10 mouse cellular contexts compared by ENCODE assay signal in genomic region chr11:73039102-73039799, GRCm38 (mm10). TPM values are rescaled to one million over a fixed set of nuclear protein-coding genes. Genes with fewer than 3 reads are reported as not detected.
DNase-seq lines count a peak whose midpoint lies in the region; ATAC-seq and TF ChIP-seq lines count a peak whose summit lies in the region.
"Had no signal": no experiment of that assay in that cellular context is flagged by ENCODE, and none has a peak within 500 bp of the region (broad histone marks: within the 10 kb centered on the region; RNA-seq: fewer than 3 reads in every experiment).

No protein-coding gene starts in this region.

- H3K9me3 ChIP-seq in MEL (replicated peaks; ENCODE audit: insufficient read depth, low read length), result no peaks in the 10 kb centered on the region
- no peaks in the 10 kb centered on the region for H3K9me3 ChIP-seq in liver, postnatal 0 days (ENCODE audit: low read length)
- H3K9me3 ChIP-seq in neural tube, embryonic 15.5 days (replicated peaks), result no peaks in the 10 kb centered on the region
- H3K9me3 ChIP-seq: embryonic facial prominence, embryonic 15.5 days had no signal

- H3K36me3 ChIP-seq in MEL (ENCODE audit: control insufficient read depth in 1 of 2, insufficient read depth in 2 of 2, low read length in 2 of 2), result no peaks in the 10 kb centered on the region
- H3K36me3 ChIP-seq in liver, postnatal 0 days (replicated peaks; ENCODE audit: insufficient read depth, low read length), result no peaks in the 10 kb centered on the region
- peaks cover 44% of the 10 kb centered on the region for H3K36me3 ChIP-seq in neural tube, embryonic 15.5 days

- H3K4me2 ChIP-seq in liver, postnatal 0 days (ENCODE audit: low read depth, low read length), result no peak overlapping the region
- H3K4me2 ChIP-seq in neural tube, embryonic 15.5 days, result no peak overlapping the region
- H3K4me2 ChIP-seq: embryonic facial prominence, embryonic 15.5 days had no signal

- TF ChIP-seq CTCF in MEL (IDR thresholded peaks at IDR 0.05 in 2 of 3, conservative IDR thresholded peaks at IDR 0.05 in 1 of 3; ENCODE audit: control insufficient read depth in 1 of 3, insufficient read depth in 1 of 3, low read depth in 2 of 3, low read length in 3 of 3, poor library complexity in 1 of 3, severe bottlenecking in 1 of 3), result peak; percentile 55 to 77 (median 70)
- TF ChIP-seq CTCF in liver, postnatal 0 days (IDR thresholded peaks at IDR 0.05; ENCODE audit: low read depth), result peak; percentile 83

- no peak for TF ChIP-seq EP300 in MEL (IDR thresholded peaks at IDR 0.05; ENCODE audit: low read depth in 1 of 2, low read length in 2 of 2)
- TF ChIP-seq EP300 in liver, postnatal 0 days (IDR thresholded peaks at IDR 0.05; ENCODE audit: low read depth), result no peak

- peak; percentile 45 to 60 for DNase-seq in left cerebral cortex, adult 18-20 months (ENCODE audit: low spot score in 2 of 2)
- DNase-seq in left cerebral cortex, adult 11 months (ENCODE audit: low spot score), result no peak
- DNase-seq in MEL (ENCODE audit: low read depth, low spot score), result peak; percentile 65
- peak; percentile 76 to 83 for DNase-seq in cerebellum, postnatal 14 days
- peak; percentile 57 for DNase-seq in heart, postnatal 36 days
- DNase-seq in liver, postnatal 0 days, result peak; percentile 61
- DNase-seq in frontal cortex, postnatal 25 days (ENCODE audit: low spot score in 2 of 2), result no peak

- no peaks in the 10 kb centered on the region for H3K27me3 ChIP-seq in MEL (ENCODE audit: control insufficient read depth in 1 of 2, insufficient read depth in 2 of 2, low read length in 2 of 2)
- H3K27me3 ChIP-seq in liver, postnatal 0 days (ENCODE audit: insufficient read depth, low read length), result no peaks in the 10 kb centered on the region
- no peaks in the 10 kb centered on the region for H3K27me3 ChIP-seq in neural tube, embryonic 15.5 days (replicated peaks)
- H3K27me3 ChIP-seq: embryonic facial prominence, embryonic 15.5 days had no signal

- H3K4me3 ChIP-seq in MEL (ENCODE audit: control insufficient read depth in 1 of 2, insufficient read depth in 1 of 2, low read depth in 2 of 2, low read length in 2 of 2), result no peak overlapping the region
- no peak overlapping the region for H3K4me3 ChIP-seq in liver, postnatal 0 days (ENCODE audit: low read depth, low read length)
- H3K4me3 ChIP-seq in neural tube, embryonic 15.5 days (replicated peaks), result no peak overlapping the region
- H3K4me3 ChIP-seq: embryonic facial prominence, embryonic 15.5 days had no signal

- 59% methylated on average over 9 of the region's 9 CpGs for WGBS in liver, postnatal 0 days (ENCODE audit: insufficient replicate concordance)
- WGBS in neural tube, embryonic 15.5 days, result 61% methylated on average over 9 of the region's 9 CpGs

- no peak for TF ChIP-seq POLR2A in MEL (IDR thresholded peaks at IDR 0.05; ENCODE audit: control insufficient read depth in 1 of 2, insufficient read depth in 1 of 2, low read depth in 1 of 2, low read length in 2 of 2, poor library complexity in 1 of 2)

- peak; percentile 73 for TF ChIP-seq RAD21 in MEL (IDR thresholded peaks at IDR 0.05; ENCODE audit: low read depth, low read length)

- intact Hi-C loops in heart, postnatal 36 days (cut with DNase I), result loop anchor here (1.0 to 2.0 kb wide), 2 partner anchors 33 to 114 kb away; no protein-coding TSS in a partner anchor

- H3K4me1 ChIP-seq in MEL (ENCODE audit: control insufficient read depth in 1 of 2, insufficient read depth in 2 of 2, low read length in 2 of 2), result no peaks in the 10 kb centered on the region
- H3K4me1 ChIP-seq in liver, postnatal 0 days (ENCODE audit: insufficient read depth), result no peaks in the 10 kb centered on the region
- no peaks in the 10 kb centered on the region for H3K4me1 ChIP-seq in neural tube, embryonic 15.5 days

- H3K27ac ChIP-seq in MEL (ENCODE audit: control insufficient read depth, low read depth, low read length), result no peak overlapping the region
- H3K27ac ChIP-seq in liver, postnatal 0 days (ENCODE audit: low read depth), result no peak overlapping the region
- H3K27ac ChIP-seq in neural tube, embryonic 15.5 days (replicated peaks), result no peak overlapping the region
- H3K27ac ChIP-seq: embryonic facial prominence, embryonic 15.5 days; macrophage had no signal

- H3K79me2 ChIP-seq in MEL (ENCODE audit: control insufficient read depth, insufficient read depth, low read length, poor library complexity), result no peaks in the 10 kb centered on the region

- H3K9ac ChIP-seq in MEL (ENCODE audit: control insufficient read depth, low read depth, low read length, poor library complexity, severe bottlenecking), result no peak overlapping the region
- H3K9ac ChIP-seq in liver, postnatal 0 days (replicated peaks), result no peak overlapping the region
- H3K9ac ChIP-seq in neural tube, embryonic 15.5 days (replicated peaks), result no peak overlapping the region
- H3K9ac ChIP-seq: embryonic facial prominence, embryonic 15.5 days had no signal

- peak; percentile 43; the same call in 1 of the 2 replicates for ATAC-seq in liver, postnatal 0 days
- ATAC-seq in neural tube, embryonic 15.5 days (ENCODE audit: low FRiP score), result 0 out of 2 replicates have a peak, but pooled peaks have one; percentile 73

TF ChIP-seq in MEL, 35 proteins besides CTCF, POLR2A, EP300 and RAD21:
- TF ChIP-seq ZC3H11A (IDR thresholded peaks at IDR 0.05; ENCODE audit: low read depth, low read length), result peak; percentile 60
- TF ChIP-seq TCF12 (IDR thresholded peaks at IDR 0.05; ENCODE audit: low read depth, low read length), result no peak
- TF ChIP-seq SMC3 (IDR thresholded peaks at IDR 0.05; ENCODE audit: low read depth, low read length), result peak; percentile 85
- no peak for TF ChIP-seq MAFK (IDR thresholded peaks at IDR 0.05; ENCODE audit: borderline replicate concordance, low read depth, low read length)
TF ChIP-seq in MEL: peak in this region for 2.

RNA-seq across cellular contexts. Expression of gene Ncbp3, which starts 8.3 kb away (rescaled TPM):
- total RNA-seq in left cerebral cortex, adult 18-20 months (2021), result 1 to 10 TPM; 9.1 to 9.8 TPM
- total RNA-seq in MEL (2012; rRNA removed), result 9.3 and 9.6 TPM in 2 replicates
- polyA plus RNA-seq in MEL (2012; ENCODE audit: insufficient read depth in 1 of 2, insufficient read length in 2 of 2, low read depth in 1 of 2, low replicate concordance in 2 of 2, missing spikeins in 1 of 2), result 1 to 10 TPM in 1 of 2 experiments, not detected in 1; 8.4 TPM
- 1 to 10 TPM; 5.8 to 6.3 TPM for total RNA-seq in heart, postnatal 36 days (2021)
- polyA plus RNA-seq in liver, postnatal 0 days (2015; fragmentation: Nextera tagmentation; extraction: Ambion mirVana), result 2.7 TPM in 2 replicates
- polyA plus RNA-seq in neural tube, embryonic 15.5 days (2015; fragmentation: Nextera tagmentation; extraction: Ambion mirVana), result 9.1 and 10.1 TPM in 2 replicates

RNA-seq across cellular contexts. Expression of gene Camkk1, which starts 20.4 kb away (rescaled TPM):
- total RNA-seq in left cerebral cortex, adult 18-20 months (2021), result 100 to 1,000 TPM; 108 to 123 TPM
- total RNA-seq in MEL (2012; rRNA removed), result 5.3 and 5.8 TPM in 2 replicates
- polyA plus RNA-seq in MEL (2012; ENCODE audit: insufficient read depth in 1 of 2, insufficient read length in 2 of 2, low read depth in 1 of 2, low replicate concordance in 2 of 2, missing spikeins in 1 of 2), result 1 to 10 TPM in 1 of 2 experiments, not detected in 1; 6.6 TPM
- under 1 TPM; 0.84 to 1.00 TPM for total RNA-seq in heart, postnatal 36 days (2021)
- 0.76 and 0.78 TPM in 2 replicates for polyA plus RNA-seq in liver, postnatal 0 days (2015; fragmentation: Nextera tagmentation; extraction: Ambion mirVana)
- polyA plus RNA-seq in neural tube, embryonic 15.5 days (2015; fragmentation: Nextera tagmentation; extraction: Ambion mirVana), result 30.9 and 34.7 TPM in 2 replicates
- polyA plus RNA-seq: macrophage had no signal

RNA-seq across cellular contexts. Expression of gene P2rx1, which starts 40.3 kb away (rescaled TPM):
- total RNA-seq in left cerebral cortex, adult 18-20 months (2021), result under 1 TPM; 0.26 to 0.47 TPM
- total RNA-seq in MEL (2012; rRNA removed), result 3.0 and 3.1 TPM in 2 replicates
- 1 to 10 TPM in 1 of 2 experiments, not detected in 1; 8.1 TPM for polyA plus RNA-seq in MEL (2012; ENCODE audit: insufficient read depth in 1 of 2, insufficient read length in 2 of 2, low read depth in 1 of 2, low replicate concordance in 2 of 2, missing spikeins in 1 of 2)
- under 1 TPM; 0.33 to 0.38 TPM for total RNA-seq in heart, postnatal 36 days (2021)
- polyA plus RNA-seq in liver, postnatal 0 days (2015; fragmentation: Nextera tagmentation; extraction: Ambion mirVana), result 7.0 and 7.9 TPM in 2 replicates
- 0.47 and 3.3 TPM in 2 replicates for polyA plus RNA-seq in neural tube, embryonic 15.5 days (2015; fragmentation: Nextera tagmentation; extraction: Ambion mirVana)

RNA-seq across cellular contexts. Expression of gene Itgae, which starts 51.1 kb away (rescaled TPM):
- total RNA-seq in left cerebral cortex, adult 18-20 months (2021), result under 1 TPM in 1 of 2 experiments, not detected in 1; 0.12 TPM
- 0.04 and 0.16 TPM in 2 replicates for total RNA-seq in MEL (2012; rRNA removed)
- under 1 TPM in 1 of 2 experiments, not detected in 1; 0.22 TPM for polyA plus RNA-seq in MEL (2012; ENCODE audit: insufficient read depth in 1 of 2, insufficient read length in 2 of 2, low read depth in 1 of 2, low replicate concordance in 2 of 2, missing spikeins in 1 of 2)
- total RNA-seq in heart, postnatal 36 days (2021), result under 1 TPM in 1 of 2 experiments, not detected in 1; 0.14 TPM
- 0.24 and 0.33 TPM in 2 replicates for polyA plus RNA-seq in liver, postnatal 0 days (2015; fragmentation: Nextera tagmentation; extraction: Ambion mirVana)
- polyA plus RNA-seq in neural tube, embryonic 15.5 days (2015; fragmentation: Nextera tagmentation; extraction: Ambion mirVana), result 0.19 and 2.7 TPM in 2 replicates

Comparison
In these comparisons a context has a peak if more than half of its experiments do, and no peak if none do; other contexts are left out.
1. DNase-seq: peak in left cerebral cortex, adult 18-20 months (2 of 2), MEL (single experiment), cerebellum, postnatal 14 days (2 of 2), heart, postnatal 36 days (2 of 2) and liver, postnatal 0 days (single experiment); none in left cerebral cortex, adult 11 months (single experiment) and frontal cortex, postnatal 25 days (0 of 2).
2. RNA of gene Camkk1, which starts 20.4 kb away (total RNA-seq): 108 to 123 TPM in left cerebral cortex, adult 18-20 months; 5.3 to 5.8 TPM in MEL and 0.84 to 1.00 TPM in heart, postnatal 36 days; every median in the first group is over 10 times any median in the second.